Mouse (Mus musculus) ovary, postnatal 14 days (tissue): ENCODE measurements around the gene Trim39.
A peak's percentile ranks its signal among the peaks of the same experiment; 100 is the strongest.

Experiments used
- DNase-seq: peaks from one replicate; pipeline ENCODE4 v3.0.0; 2022; ENCODE audit warnings: low spot score

Gene Trim39

DNA sequence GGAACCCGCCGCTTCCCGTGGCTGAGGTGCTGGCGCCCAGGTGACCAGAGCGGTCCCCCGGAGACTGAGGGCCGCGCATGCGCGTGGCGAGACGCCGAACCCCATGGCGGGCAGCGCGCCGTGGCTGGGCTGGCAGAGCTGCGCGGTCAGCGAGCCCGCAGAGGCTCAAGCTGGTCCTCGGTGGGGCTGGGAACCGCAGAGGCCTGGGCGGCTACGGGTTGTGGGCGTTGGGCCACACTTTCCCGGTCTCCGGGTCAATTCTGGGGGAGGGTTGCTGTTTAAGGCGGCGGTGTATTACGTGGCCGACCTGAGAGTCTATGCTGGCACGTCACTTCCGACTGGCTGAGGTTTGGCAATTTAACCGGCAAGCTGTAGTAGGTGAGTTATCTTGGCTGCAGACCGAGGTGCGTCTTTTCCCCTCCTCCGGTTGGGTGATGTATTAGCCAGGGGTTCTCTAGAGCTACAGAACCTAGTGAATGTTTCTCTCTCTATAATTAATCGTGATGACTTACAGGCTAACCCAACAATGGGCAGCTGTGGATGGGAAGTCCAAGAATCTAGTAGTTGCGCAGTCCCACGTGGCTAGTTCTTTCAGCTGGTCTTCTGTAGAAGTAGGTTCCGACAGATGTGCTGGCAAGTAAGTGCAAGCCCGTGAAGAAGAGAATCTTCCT, at the start of gene Trim39:
Trim39 (minus strand) TSS at position 662 of the 671 bp plus-strand sequence.
- DNase-seq = peak; percentile 74

- DNase-seq = no peak
Observed at GRCm38 (mm10) chr17:36315689-36316253, 43.7 kb upstream of the Trim39 start.

GRCm38 (mm10) chr17:36315041-36315688, 43.1 kb upstream of the Trim39 start:
- peak; percentile 14 for DNase-seq

DNA sequence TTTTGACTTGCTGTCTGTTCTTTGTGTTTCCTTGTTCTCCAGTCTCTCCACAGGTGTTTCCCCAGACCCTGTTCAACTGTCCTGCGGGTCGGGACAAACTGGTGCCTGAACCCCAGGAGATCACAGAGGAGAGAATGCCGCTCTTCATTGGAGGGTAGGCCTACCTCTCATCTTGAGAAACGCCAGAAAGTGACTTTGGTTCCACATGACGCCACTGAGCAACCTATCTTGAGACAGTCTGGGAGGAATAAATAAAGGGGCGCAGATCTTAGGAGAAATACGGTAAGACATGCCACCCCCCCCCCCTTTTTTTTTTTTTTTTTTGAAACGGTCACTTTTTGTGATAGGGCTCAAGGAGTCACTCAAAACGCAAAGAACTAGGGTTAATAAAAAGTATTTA, 42.5 kb upstream of the Trim39 start:
- DNase-seq = peak; percentile 2

- no peak for DNase-seq
Observed at GRCm38 (mm10) chr17:36309293-36309692, 37.2 kb upstream of the Trim39 start.

DNA sequence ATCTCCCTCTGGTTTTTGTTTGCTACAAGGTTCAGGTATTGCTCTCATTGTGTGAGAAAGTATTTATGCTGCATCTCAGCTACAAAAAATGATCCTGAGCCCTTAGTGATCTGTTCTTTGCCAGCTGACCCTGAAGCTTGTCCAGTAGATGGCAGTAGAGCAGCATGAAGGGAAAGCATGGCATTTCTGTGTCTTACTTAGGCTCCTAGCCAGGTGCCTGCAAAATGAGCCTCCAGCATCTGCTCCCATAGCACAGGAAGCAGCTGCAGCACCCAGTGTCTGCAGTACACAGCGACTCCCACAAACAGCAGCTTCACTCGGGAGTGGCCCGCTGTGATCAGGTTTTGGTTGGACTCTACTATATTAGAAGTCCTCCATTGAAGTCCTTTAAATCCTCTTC, 36.8 kb upstream of the Trim39 start:
- peak; percentile 70 for DNase-seq

GRCm38 (mm10) chr17:36286390-36286789, 14.3 kb upstream of the Trim39 start, which contains the start of gene H2-M10.2:
TSS of gene H2-M10.2 (minus strand) at chr17:36286490.
- DNase-seq = no peak

DNA sequence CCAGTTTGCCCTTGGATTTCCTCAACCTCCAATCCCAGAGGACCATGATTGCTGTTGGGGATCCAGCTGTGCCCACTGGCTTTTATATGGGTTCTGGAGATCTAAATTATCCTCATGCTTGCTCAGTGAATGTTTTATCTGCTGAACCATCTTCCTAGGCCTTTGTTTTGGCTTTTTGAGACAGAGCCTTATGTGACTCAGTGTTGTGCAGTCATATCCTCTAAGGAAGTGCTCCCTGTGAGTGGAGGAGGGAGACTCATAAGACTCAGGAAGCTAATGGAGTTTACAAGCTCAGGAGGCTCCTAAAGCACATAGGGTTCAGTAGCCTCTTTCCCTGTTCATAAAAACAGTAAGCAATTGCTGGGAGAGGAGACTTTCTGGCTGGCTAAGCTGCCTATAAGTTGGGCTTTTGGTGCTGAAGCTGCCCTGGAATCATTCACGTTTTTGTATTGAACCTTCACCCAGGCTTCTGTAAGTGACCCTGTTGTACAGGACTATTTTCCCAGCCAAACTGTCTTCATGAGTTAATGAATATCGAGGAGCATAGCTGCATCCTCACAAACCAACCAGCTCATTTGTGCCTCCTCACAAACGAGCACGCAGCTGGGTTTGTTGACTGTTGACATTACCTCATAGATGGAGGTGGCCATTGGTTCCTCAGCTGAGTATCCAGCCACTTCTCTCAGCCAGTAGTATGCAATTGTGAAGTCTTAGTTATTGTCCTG, 9.6 kb upstream of the Trim39 start:
- no peak for DNase-seq

- no peak for DNase-seq
Observed at GRCm38 (mm10) chr17:36274776-36275175, 2.7 kb upstream of the Trim39 start.

DNA sequence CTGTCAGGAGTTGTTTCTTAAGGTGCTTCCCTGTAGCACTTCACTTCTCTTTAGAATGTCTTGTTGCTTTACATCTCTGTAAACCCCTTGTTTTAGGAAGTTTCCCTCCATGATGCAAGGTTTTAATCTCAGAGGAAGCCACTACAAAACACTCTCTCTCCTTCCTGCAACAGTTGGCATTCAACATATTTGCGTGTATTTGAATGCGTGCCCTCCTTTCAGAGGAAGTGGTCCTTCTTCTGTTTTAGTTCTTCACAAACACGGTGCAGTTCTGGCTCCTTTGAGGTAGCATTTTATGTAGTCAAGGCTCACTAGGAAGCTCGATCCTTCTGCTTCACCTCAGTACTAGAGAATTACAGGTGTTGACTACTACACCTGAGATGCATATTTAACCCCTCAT, 1.7 kb upstream of the Trim39 start:
- DNase-seq = no peak

- no peak for DNase-seq
Observed at GRCm38 (mm10) chr17:36272643-36273366, 758 bp upstream of the Trim39 start.

GRCm38 (mm10) chr17:36270956-36271585, 976 bp downstream of the Trim39 start:
- DNase-seq = peak; percentile 82

DNA sequence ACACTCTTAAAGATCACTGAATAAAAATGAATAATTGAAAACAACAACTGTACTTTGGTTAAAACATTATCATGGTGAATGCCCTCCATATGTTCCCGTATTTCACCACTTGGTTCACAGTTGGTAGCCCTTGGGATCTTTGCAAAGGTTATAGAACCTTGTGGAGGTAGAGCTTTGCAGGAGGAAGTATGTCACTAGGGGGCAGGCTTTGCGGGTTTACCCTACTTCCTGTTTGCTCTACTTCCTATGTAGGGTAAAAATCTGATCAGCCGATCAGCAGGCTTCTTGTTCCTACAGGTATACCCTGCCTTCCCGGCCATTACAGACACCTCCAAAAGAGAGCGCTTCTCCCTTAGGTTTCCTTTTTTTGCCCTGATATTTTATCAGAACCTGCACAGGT, 6.2 kb downstream of the Trim39 start:
- no peak for DNase-seq

DNA sequence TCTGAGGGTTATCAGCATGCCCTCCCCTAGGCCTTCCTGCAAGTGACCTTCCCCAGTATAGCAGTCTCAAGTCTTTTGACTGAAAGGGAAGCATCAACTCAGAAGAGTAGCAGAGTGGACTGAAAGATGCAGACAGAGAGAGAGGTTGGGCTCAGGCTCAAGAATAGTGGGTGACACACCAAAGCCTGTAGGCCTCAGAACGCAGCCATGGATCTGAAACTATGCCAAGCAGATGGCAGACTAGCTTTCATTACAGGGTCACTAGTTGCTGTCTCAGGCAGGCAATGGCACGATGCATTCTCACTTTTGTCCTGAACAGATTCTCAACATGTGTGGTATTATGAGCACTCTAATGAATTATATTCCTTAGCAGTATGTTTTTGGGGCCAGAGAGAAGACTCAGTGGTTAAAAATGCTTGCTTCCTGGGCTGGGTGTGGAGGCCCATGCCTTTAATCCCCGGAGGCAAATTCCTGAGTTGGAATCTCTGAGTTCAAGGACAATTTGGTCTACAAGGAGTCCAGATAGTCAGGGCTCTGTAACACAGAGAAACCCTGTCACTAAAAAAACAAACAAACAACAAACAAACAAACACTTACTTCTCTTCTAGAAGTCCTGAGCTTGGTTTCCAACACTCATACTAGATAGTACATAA, 7.6 kb downstream of the Trim39 start:
- DNase-seq = no peak

DNA sequence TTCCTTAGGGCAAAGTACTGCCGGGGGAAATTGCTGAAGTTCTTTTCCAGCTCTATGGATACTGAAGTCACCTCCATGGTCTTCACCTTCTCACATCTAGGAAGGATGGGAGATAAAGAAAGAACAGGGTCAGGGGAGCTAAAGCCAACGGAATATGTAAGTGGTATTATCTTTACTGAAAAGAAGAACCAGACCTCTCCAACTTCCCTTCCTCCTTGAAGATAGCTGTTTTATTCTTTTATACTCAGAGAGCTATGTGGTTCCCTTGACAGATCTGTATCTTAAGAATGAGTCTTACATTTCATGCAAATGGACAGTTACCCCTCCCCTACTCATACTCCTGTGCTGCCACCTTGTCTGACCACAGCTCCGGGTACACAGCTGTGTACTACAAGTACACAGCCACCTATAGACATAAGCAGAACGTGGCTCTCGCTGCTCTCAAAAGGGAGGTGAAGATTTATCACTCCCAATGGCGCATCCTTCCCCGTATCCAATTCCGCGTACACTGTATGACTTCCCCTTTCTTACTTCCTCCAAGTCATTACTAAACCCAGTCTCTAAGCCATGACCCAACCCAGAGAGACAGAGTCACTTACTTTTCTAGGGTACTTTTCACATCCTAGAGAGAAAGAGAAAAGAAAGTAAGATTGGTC, 10.4 kb downstream of the Trim39 start:
- no peak for DNase-seq

- DNase-seq = no peak
Observed at GRCm38 (mm10) chr17:36257969-36258368, 14.1 kb downstream of the Trim39 start, which contains the start of gene Rpp21. TSS of gene Rpp21 (minus strand) at chr17:36258069.

DNA sequence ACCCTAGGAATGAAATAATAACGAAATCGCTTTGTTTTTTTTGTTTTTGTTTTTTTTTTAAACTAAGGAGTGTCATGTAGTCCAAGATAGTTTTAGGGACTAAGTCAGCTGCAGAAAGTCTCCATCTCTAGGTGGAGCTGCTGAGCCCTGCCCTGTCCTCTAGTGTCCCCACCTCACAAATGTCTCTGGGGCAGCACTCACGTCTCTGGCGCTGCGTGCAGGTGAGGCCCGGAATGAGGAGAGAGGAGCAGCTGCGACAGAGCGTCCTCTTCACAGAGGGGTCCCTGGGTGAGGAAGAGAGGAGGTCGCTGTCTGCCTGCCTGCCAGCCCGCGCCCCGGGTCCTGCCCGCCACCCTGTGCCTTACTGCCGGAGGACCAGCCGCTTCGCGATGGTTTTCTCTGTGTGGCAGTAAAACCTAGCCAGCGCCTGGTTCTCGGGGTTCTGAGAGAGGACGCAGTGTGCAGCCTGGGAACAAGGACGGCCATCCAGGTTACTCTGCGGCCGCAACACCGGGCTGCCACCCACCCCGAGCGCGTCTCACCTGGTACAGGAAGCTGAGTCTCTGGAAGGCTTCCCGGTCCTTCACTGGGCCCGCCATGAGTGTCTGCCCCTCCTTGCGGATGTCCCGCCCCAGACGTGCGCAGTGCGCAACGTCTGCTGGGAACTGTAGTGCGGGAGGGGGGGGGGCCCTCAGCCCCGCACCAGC, 14.7 kb downstream of the Trim39 start:
- DNase-seq = peak; percentile 63

GRCm38 (mm10) chr17:36253087-36253600, 18.9 kb downstream of the Trim39 start:
- DNase-seq = no peak

DNA sequence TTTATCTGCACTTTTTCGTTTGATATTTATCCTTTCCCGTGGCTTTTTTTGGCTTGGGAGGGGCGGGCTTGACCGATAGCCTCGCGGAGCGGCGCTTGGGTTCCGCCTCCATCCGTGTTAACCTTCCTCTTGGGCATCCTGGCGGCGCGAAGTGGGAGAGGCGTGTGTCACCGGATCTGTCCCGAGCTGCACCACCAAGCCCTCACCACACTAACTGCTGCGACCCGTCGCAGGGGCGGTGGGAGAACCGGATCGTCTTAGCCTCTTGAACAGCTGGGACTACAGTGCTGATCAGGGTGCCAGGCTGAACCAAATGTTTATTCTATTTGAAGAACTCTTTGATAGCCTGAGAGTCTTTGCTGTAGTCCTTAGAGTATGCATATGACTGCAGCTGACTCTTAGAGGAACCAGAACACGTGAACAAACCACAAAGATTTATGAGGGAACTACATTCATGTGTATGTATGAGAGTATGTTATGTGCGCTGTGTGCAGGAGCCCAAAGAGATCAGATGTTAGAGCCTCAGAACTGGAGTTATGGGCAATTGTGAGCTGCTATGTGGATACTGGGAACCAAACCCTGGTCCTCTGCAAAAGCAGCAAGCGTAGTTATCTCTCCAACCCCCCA, 19.7 kb downstream of the Trim39 start:
- no peak for DNase-seq
